Mouse (Mus musculus): ENCODE measurements at regions not wholly inside any gene's neighbourhood (a gene's known extent, or its start where the extent isn't known, plus 50 kb on each side); places are given as distances from the start of the nearest gene placed in this dataset.

- H3K4me3 ChIP-seq (ENCODE audit: insufficient read depth, low read length), result no peak overlapping the region
- TF ChIP-seq CTCF (IDR thresholded peaks at IDR 0.05; ENCODE audit: extremely low read depth, insufficient read depth, low read length), result no peak
- no peak for TF ChIP-seq POLR2A (IDR thresholded peaks at IDR 0.05; ENCODE audit: extremely low read depth, insufficient read depth, low read length)
- no peak overlapping the region for H3K27ac ChIP-seq (ENCODE audit: insufficient read depth, low read length)
- H3K4me1 ChIP-seq (ENCODE audit: control insufficient read depth, insufficient read depth, low read length), result no peaks in the 10 kb centered on the region
Observed at GRCm38 (mm10) chr8:91863505-91863904, 61.6 kb upstream of the Irx3 start.

- Histone ChIP-seq H3K27ac (ENCODE audit: insufficient read depth, low read length) (no peak overlapping the region), H3K4me3 (ENCODE audit: insufficient read depth, low read length) (no peak overlapping the region), H3K4me1 (ENCODE audit: control insufficient read depth, insufficient read depth, low read length) (no peaks in the 10 kb centered on the region)
- TF ChIP-seq CTCF (IDR thresholded peaks at IDR 0.05; ENCODE audit: extremely low read depth, insufficient read depth, low read length) (no peak), POLR2A (IDR thresholded peaks at IDR 0.05; ENCODE audit: extremely low read depth, insufficient read depth, low read length) (no peak)
Observed at GRCm38 (mm10) chr8:91855881-91856280, 54.0 kb upstream of the Irx3 start.

DNA sequence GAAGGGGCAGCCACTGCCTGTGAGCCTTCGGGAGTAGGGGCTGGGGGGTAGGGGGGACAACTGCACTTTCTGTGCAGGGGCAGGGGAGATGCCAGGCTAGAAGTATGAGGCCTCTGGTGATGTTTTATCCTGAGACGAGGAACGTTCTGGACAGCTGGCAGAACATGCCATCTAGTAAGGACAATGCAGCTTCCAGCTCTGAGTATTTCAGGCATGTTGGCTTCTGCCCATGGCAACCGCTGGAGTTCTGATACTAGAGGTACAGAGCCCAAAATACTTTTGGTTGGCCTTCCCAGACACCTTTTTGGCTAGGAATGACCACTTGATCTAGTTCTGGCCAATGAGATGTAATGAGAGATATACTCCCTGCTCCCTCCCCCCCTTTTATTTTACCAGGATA, 52.5 kb upstream of the Irx3 start:
- H3K27ac ChIP-seq (ENCODE audit: insufficient read depth, low read length), result no peak overlapping the region

DNA sequence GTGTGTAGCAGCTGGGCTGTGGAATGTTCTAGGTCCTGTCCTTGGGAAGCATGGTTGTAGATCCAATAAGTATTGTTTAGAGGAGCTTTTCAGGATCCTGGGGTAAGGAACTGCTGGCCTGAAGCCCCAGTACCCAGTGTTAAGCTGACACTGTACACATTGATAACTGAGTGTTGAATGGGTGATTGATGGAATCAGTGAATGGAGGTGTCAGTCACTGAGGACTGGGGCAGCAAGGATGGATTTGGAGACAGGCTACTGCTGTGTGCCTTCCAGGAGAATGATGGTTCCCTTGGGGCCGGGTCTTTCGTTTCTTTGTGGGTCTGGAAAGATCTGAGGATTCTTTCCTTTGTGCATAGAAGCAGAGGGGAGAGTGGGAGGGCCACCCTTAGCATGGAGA, 51.9 kb upstream of the Irx3 start:
- Histone ChIP-seq H3K4me3 (ENCODE audit: insufficient read depth, low read length) (no peak overlapping the region), H3K4me1 (ENCODE audit: control insufficient read depth, insufficient read depth, low read length) (no peaks in the 10 kb centered on the region), H3K27ac (ENCODE audit: insufficient read depth, low read length) (no peak overlapping the region)
- TF ChIP-seq POLR2A (IDR thresholded peaks at IDR 0.05; ENCODE audit: extremely low read depth, insufficient read depth, low read length), result no peak
- TF ChIP-seq CTCF (IDR thresholded peaks at IDR 0.05; ENCODE audit: extremely low read depth, insufficient read depth, low read length), result no peak

More for the DNA sequence above, 52.5 kb upstream of the Irx3 start:
- TF ChIP-seq POLR2A (IDR thresholded peaks at IDR 0.05; ENCODE audit: extremely low read depth, insufficient read depth, low read length) (no peak), CTCF (IDR thresholded peaks at IDR 0.05; ENCODE audit: extremely low read depth, insufficient read depth, low read length) (no peak)
- H3K4me3 ChIP-seq (ENCODE audit: insufficient read depth, low read length), result no peak overlapping the region
- no peaks in the 10 kb centered on the region for H3K4me1 ChIP-seq (ENCODE audit: control insufficient read depth, insufficient read depth, low read length)

GRCm38 (mm10) chr8:91853336-91853735, 51.5 kb upstream of the Irx3 start:
- TF ChIP-seq CTCF (IDR thresholded peaks at IDR 0.05; ENCODE audit: extremely low read depth, insufficient read depth, low read length) (no peak), POLR2A (IDR thresholded peaks at IDR 0.05; ENCODE audit: extremely low read depth, insufficient read depth, low read length) (no peak)
- no peak overlapping the region for H3K27ac ChIP-seq (ENCODE audit: insufficient read depth, low read length)
- H3K4me3 ChIP-seq (ENCODE audit: insufficient read depth, low read length), result no peak overlapping the region
- no peaks in the 10 kb centered on the region for H3K4me1 ChIP-seq (ENCODE audit: control insufficient read depth, insufficient read depth, low read length)
